Mouse (Mus musculus) heart, embryonic 16.5 days (tissue): ENCODE measurements at regions not wholly inside any gene's neighbourhood (a gene's known extent, or its start where the extent isn't known, plus 50 kb on each side); places are given as distances from the start of the nearest gene placed in this dataset.

ENCODE experiments used
- ATAC-seq: fragments of 200-750 bp; cut with Nextera tagmentation; replicated peaks from 2 replicates; pipeline ENCODE4 v1.8.0; 2017; ENCODE audit warnings: moderate number of reproducible peaks; ENCODE audit not compliant: insufficient read depth, low FRiP score; ENCODE audit errors: extremely low read depth
- H3K27ac ChIP-seq: fragments of 300-500 bp; sonication (generic); 2 replicates; pipeline ENCODE4 v1.5.1; 2014; ENCODE audit warnings: mild to moderate bottlenecking, low read length, control low read depth, moderate library complexity
- H3K27me3 ChIP-seq: fragments of 300-500 bp; sonication (generic); 2 replicates; pipeline ENCODE4 v1.6.1; 2014; ENCODE audit warnings: low read length, mixed read lengths; ENCODE audit not compliant: control insufficient read depth, insufficient read depth
- H3K36me3 ChIP-seq: fragments of 300-500 bp; sonication (generic); 2 replicates; pipeline ENCODE4 v1.6.1; 2014; ENCODE audit not compliant: control insufficient read depth, insufficient read depth
- H3K4me1 ChIP-seq: fragments of 300-500 bp; sonication (generic); 2 replicates; pipeline ENCODE4 v1.6.1; 2014; ENCODE audit warnings: low read length, mixed read lengths; ENCODE audit not compliant: control insufficient read depth, insufficient read depth
- H3K4me2 ChIP-seq: fragments of 300-500 bp; sonication (generic); 2 replicates; pipeline ENCODE4 v1.6.1; 2014; ENCODE audit warnings: low read depth, mild to moderate bottlenecking, control low read depth, low read length
- H3K4me3 ChIP-seq: fragments of 300-500 bp; sonication (generic); 2 replicates; pipeline ENCODE4 v1.5.1; 2014; ENCODE audit warnings: mild to moderate bottlenecking, control low read depth, low read length
- H3K9ac ChIP-seq: fragments of 300-500 bp; sonication (generic); 2 replicates; pipeline ENCODE4 v1.6.1; 2014; ENCODE audit warnings: low read length, control low read depth
- H3K9me3 ChIP-seq: fragments of 300-500 bp; sonication (generic); replicated peaks from 2 replicates; pipeline ENCODE4 v1.6.1; 2016; ENCODE audit warnings: low read length; ENCODE audit not compliant: control insufficient read depth
- WGBS: fragments of 180-500 bp; shearing (Covaris S2); extraction: QIAGEN DNeasy Blood & Tissue Kit; methylation state at CpG from one replicate; pipeline ENCODE4 v1.1.7; 2014; 5-methylcytosine and 5-hydroxymethylcytosine counted together

DNA sequence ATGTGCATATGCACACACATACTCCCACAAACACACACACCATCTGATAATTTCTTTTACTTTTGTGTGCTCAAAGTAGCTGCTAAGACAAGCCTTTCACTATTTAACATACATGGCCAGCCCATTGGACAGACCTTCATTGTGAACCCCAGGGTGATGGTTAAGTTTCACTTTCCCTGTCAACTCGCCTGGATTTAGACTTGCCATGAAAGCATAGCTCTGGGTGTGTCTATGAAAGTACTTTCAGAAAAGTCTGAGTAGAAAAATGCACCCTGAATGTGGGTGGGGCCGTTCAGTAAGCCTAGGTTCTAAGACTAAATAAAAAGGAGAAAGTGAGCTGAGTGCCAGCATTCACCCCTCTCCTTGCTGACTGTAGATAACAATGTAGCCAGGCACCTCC, 113.8 kb upstream of the Spdye4c start:
- H3K36me3 ChIP-seq, result no peaks in the 10 kb centered on the region
- no peaks in the 10 kb centered on the region for H3K9me3 ChIP-seq
- no peak overlapping the region for H3K4me2 ChIP-seq
- H3K27ac ChIP-seq, result no peak overlapping the region
- ATAC-seq, result no peak
- H3K9ac ChIP-seq, result no peak overlapping the region
- no peaks in the 10 kb centered on the region for H3K27me3 ChIP-seq
- H3K4me1 ChIP-seq, result peaks cover 2% of the 10 kb centered on the region; the same call in 1 of the 2 replicates
- no peak overlapping the region for H3K4me3 ChIP-seq
- WGBS, result 61% methylated on average over 2 of the region's 2 CpGs

DNA sequence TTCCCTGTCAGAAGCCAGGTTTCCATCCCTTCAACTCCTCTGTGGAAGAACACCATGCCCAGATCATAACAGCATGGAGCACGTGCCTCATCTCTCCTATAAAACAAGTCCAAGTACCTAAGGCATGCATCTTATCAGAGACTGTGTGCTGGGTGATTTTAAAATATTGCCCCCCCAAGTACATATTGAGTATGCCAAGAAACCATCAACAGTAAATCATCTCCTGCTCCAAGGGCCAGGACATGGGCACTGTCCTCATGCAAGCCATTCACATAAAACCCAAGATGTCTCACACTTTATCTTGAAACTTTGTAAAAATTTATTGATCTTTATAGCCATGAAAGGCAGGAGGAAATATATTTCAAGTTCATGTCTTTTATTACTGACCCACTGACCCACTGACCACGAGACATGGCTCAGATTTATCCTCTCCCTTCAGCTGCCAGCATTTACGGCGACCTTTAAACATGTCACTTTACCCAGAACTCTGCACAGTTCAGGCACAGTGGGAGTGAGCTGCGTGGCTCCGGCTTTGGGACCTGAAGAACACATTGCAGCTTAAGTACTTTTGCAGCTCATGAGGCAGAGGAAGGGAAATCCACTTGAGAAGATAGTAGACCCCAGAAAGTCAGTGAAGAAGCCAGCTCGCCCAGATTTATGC, 99.7 kb upstream of the Spdye4c start:
- H3K27me3 ChIP-seq, result no peaks in the 10 kb centered on the region
- WGBS, result 80% methylated on average over 7 of the region's 7 CpGs
- no peaks in the 10 kb centered on the region for H3K36me3 ChIP-seq
- H3K9me3 ChIP-seq, result no peaks in the 10 kb centered on the region
- no peak overlapping the region for H3K27ac ChIP-seq
- no peak overlapping the region for H3K9ac ChIP-seq
- no peak overlapping the region for H3K4me2 ChIP-seq
- H3K4me3 ChIP-seq, result no peak overlapping the region
- no peaks in the 10 kb centered on the region for H3K4me1 ChIP-seq
- no peak for ATAC-seq

DNA sequence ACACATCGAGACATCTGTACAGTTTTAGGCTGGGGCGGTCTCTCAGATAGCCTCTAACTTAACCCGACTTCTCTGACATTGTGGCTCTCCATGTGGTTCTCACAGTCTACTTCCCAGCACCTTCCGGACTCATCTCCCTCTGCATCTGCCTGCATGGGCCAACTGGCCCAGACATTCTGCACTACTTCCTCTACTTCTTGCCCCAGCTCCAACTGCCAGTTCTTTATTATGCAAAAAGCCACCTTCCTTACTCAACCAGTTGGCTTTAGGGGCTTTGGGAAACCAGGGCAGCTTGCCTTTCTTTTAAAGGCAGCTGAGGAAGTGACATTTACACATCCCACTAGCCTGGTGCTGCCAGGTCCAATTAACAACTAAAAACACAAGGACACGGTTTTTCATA, 97.1 kb upstream of the Spdye4c start:
- Histone ChIP-seq H3K4me2 (no peak overlapping the region), H3K27me3 (no peaks in the 10 kb centered on the region), H3K9me3 (no peaks in the 10 kb centered on the region), H3K36me3 (no peaks in the 10 kb centered on the region), H3K4me3 (no peak overlapping the region), H3K4me1 (no peaks in the 10 kb centered on the region), H3K9ac (no peak overlapping the region), H3K27ac (no peak overlapping the region)
- no peak for ATAC-seq
- 84% methylated on average over 5 of the region's 5 CpGs for WGBS

DNA sequence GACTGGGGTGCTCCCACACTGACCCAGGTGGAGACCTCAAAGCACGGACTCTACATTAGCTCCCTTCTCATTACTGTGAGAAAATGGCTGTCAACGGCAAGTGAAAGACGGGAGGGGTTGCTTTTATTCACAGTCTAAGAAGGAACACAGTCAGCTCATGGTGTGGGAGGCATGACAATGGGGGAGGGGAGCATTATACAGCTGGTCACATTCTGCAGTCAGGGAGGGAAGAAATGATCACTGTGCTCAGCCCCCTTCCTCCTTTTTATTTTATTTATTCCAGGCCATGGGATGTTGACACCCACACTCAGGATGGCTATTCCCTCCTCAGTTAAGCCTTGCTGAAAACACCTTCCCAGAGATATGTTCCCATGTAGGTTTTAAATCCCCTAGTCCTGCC, 93.1 kb upstream of the Spdye4c start:
- no peak for ATAC-seq
- 61% methylated on average over 3 of the region's 3 CpGs for WGBS

DNA sequence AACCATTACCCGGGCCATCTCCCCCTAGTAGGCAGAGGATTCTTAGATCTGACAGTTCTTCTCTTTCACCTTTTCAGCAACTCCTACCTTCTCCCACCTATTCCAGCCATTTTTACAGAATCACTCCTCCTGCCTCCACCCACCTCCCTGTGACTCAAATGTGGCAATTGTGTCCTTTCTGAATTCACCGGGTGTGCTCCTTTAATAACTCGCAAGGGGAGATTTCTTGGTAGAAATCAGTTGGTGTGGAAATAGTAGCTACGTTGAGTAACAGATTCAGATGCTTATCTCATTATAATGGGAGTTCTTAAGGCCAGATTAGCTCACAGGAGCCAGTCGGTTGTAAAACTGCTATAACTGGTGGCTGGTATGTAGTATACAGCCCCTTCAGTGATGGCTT, 92.4 kb upstream of the Spdye4c start:
- H3K9ac ChIP-seq, result no peak overlapping the region
- no peak overlapping the region for H3K27ac ChIP-seq
- peaks cover 4% of the 10 kb centered on the region for H3K4me1 ChIP-seq
- no peak for ATAC-seq
- H3K36me3 ChIP-seq, result no peaks in the 10 kb centered on the region
- no peak overlapping the region for H3K4me3 ChIP-seq
- H3K4me2 ChIP-seq, result no peak overlapping the region
- H3K27me3 ChIP-seq, result no peaks in the 10 kb centered on the region
- WGBS, result 67% methylated on average over 5 of the region's 5 CpGs
- H3K9me3 ChIP-seq, result peaks cover 5% of the 10 kb centered on the region

More for the DNA sequence above, 93.1 kb upstream of the Spdye4c start:
- H3K4me2 ChIP-seq, result no peak overlapping the region
- peaks cover 5% of the 10 kb centered on the region for H3K9me3 ChIP-seq
- H3K4me3 ChIP-seq, result no peak overlapping the region
- H3K4me1 ChIP-seq, result no peaks in the 10 kb centered on the region
- H3K27ac ChIP-seq, result no peak overlapping the region
- no peaks in the 10 kb centered on the region for H3K27me3 ChIP-seq
- H3K9ac ChIP-seq, result no peak overlapping the region
- no peaks in the 10 kb centered on the region for H3K36me3 ChIP-seq

DNA sequence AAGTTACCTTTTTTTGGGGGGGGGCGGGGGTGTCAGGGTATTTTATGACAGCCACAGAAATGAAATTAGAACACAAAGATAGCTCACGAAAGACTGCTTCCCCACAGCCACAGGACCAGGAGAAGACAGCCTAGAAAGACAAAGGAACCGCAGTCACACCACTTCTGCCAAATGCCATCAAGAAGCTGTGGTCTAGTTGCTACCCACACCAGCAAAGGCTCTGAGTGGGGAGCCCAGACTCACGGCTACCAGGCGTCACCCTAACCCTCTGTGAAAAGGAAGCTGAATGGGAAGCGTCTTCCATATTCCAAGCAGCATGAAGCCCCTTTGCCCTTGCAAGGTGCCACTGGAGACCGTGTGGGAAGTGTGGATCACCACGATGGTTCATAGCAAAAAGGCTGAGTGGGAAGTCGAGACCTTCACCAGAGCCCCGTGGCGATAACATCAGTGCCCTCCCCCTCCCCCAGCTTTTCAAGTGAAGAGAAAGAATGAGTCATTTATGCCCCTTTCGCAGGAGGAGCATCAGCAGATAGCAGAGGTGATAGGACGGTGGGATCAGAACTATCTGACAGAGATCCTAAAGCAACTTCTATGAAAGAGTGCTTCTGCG, 91.3 kb upstream of the Spdye4c start:
- Histone ChIP-seq H3K4me2 (no peak overlapping the region), H3K36me3 (no peaks in the 10 kb centered on the region), H3K9me3 (peaks cover 5% of the 10 kb centered on the region), H3K9ac (no peak overlapping the region), H3K27me3 (no peaks in the 10 kb centered on the region), H3K4me1 (peaks cover 4% of the 10 kb centered on the region), H3K27ac (no peak overlapping the region), H3K4me3 (no peak overlapping the region)
- 73% methylated on average over 14 of the region's 14 CpGs for WGBS
- ATAC-seq, result no peak

DNA sequence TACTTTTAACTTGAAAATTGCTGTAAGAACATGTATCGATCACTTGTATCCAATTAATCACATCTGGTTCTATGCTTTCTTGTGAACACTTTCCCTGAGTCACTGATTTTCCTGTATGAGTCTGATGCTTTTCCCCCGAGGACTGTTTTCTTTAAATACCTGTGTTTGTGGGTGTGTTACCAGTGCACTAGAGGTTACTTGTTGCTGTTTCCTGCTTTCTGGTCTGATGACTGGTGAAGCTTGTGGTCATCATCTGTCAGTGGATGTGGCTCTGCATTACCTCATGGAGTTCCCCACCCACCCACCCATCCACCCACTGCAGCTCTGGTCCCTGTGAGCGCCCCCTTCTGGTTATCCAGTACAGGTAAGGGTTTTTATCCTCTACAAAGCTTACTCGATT, 88.3 kb upstream of the Spdye4c start:
- no peak overlapping the region for H3K9ac ChIP-seq
- no peak overlapping the region for H3K27ac ChIP-seq
- H3K4me3 ChIP-seq, result no peak overlapping the region
- H3K4me2 ChIP-seq, result no peak overlapping the region
- H3K27me3 ChIP-seq, result no peaks in the 10 kb centered on the region
- H3K9me3 ChIP-seq, result peaks cover 10% of the 10 kb centered on the region
- peaks cover 10% of the 10 kb centered on the region for H3K4me1 ChIP-seq
- no peak for ATAC-seq
- 71% methylated on average over 4 of the region's 4 CpGs for WGBS
- H3K36me3 ChIP-seq, result no peaks in the 10 kb centered on the region

DNA sequence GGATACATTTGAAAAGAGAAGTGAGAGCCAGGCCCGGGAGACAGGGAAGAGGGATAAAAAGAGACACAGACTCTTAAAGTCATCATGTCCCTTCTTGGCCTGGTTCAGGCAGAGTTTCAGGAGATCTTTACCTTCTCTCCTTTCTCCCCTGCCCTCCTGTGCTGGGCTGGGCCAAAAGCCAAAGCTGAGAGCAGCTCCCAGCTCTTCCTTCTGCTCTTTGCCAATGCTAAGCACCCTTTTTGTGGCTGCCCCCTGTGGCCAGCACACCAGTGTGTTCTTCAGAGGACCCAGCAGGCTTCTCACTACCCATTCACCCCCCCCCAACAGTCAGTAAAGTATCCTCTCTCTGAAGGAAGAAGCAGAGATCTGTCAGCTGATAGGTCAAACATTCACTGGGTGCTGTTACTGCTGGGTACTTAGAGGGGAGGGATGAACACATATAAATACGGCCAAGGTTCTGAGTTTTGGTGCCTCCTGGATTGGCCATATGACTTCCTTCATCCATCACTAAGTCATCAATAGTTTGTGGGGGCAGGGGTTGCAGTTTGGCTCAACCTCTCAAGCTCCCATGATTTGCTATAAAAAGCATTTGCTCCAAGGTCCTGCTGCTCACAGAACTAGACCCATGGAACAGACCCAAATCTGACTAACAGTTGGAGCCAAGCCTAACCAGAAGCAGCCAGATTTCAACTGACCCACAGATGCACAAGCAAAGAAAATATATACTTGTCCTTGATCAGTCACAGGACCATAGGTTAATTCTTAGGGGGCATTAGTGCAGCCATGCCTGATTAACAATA, 87.7 kb upstream of the Spdye4c start:
- H3K9ac ChIP-seq, result no peak overlapping the region
- H3K4me3 ChIP-seq, result no peak overlapping the region
- no peak for ATAC-seq
- H3K4me2 ChIP-seq, result no peak overlapping the region
- peaks cover 10% of the 10 kb centered on the region for H3K9me3 ChIP-seq
- WGBS, result 67% methylated on average over 2 of the region's 2 CpGs
- H3K36me3 ChIP-seq, result no peaks in the 10 kb centered on the region
- no peaks in the 10 kb centered on the region for H3K27me3 ChIP-seq
- peaks cover 16% of the 10 kb centered on the region for H3K4me1 ChIP-seq
- H3K27ac ChIP-seq, result peak overlapping the region; percentile 18; the same call in 1 of the 2 replicates

DNA sequence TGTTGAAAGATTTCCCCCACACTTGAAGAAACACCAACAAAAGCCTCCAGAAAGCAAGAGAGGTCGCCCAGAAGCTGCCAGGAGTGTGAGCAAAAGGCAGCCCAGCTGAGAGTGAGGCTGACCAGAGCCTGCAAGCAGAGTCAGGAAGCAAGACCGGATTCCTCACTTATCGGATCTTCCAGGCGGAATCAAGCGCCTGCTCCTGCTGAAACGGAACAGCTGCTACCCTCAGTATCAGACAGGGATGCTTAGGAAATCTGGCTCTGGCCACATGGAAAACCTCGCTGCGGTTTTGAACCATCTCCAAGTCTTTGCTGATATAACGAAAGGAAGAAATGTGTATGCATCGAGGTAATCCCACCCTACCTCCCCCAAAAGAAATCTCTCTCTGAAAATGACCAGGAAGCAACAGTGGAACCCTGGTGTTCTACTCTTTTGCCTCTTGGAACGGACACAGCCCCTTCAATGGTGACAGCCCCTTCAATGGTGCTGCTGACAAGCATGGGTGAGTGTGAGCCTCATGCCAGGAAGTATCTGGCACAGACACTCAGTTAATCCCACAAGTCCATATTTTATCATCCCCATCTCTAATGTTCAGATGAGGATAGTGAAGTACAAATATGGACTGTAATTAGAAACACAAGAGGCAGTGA, 83.3 kb upstream of the Spdye4c start:
- H3K36me3 ChIP-seq, result no peaks in the 10 kb centered on the region
- H3K27me3 ChIP-seq, result no peaks in the 10 kb centered on the region
- H3K4me1 ChIP-seq, result peaks cover 22% of the 10 kb centered on the region
- peaks cover 5% of the 10 kb centered on the region for H3K9me3 ChIP-seq
- ATAC-seq, result peak; percentile 92
- 7% methylated on average over 11 of the region's 11 CpGs for WGBS
- H3K4me3 ChIP-seq, result peak overlapping the region; percentile 4
- peak overlapping the region; percentile 35 for H3K4me2 ChIP-seq
- H3K9ac ChIP-seq, result no peak overlapping the region
- H3K27ac ChIP-seq, result peak overlapping the region; percentile 87
